Mouse (Mus musculus): ENCODE measurements at regions not wholly inside any gene's neighbourhood (a gene's known extent, or its start where the extent isn't known, plus 50 kb on each side); places are given as distances from the start of the nearest gene placed in this dataset.

- intact Hi-C loops (cut with DNase I), result loop anchor here (10.0 kb wide), 1 partner anchor 1318 kb away; no protein-coding TSS in a partner anchor
- DNase-seq (ENCODE audit: extremely low spot score in 1 of 2, low spot score in 2 of 2), result no peak
Measured at GRCm38 (mm10) chrX:111052943-111053342, 57.3 kb upstream of the Cylc1 start.

Measured in left cerebral cortex, postnatal 10 days (tissue).